In the genomic region with DNA sequence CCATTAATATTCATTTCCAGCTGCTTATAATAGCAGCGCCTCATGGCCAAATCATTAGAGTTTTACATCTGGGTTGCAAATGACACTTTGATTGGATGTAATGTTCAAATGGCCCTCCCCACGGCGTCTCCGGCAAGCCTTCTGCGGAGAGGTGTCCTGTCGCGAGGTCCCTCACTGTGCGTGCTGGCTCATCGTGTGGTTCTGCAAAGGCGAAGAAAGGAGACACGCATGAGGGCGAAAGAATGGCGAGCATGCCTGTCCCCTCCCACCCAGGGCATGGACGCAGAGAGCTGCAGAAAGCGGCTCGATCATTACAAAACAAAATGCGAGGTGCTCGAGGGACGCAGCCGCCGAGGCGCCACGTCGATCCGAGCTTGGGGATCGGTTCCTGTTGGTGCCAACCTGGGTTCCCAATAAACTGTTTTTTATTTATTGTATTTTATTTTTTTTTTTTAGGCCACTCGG, we compare ENCODE assay signal across 8 mouse cellular contexts.
A peak's percentile ranks its signal among the peaks of the same experiment; 100 is the strongest.
DNase-seq lines count a peak whose midpoint lies in the region; ATAC-seq and TF ChIP-seq lines count a peak whose summit lies in the region.

No protein-coding gene starts in this region.

- H3K4me1 ChIP-seq in heart, embryonic 11.5 days (ENCODE audit: control insufficient read depth, insufficient read depth, low read length) = peaks cover 21% of the 10 kb centered on the region
- peaks cover 13 to 20% of the 10 kb centered on the region in 2 experiments; a peak in 3 of 4 replicates for H3K4me1 ChIP-seq in heart, embryonic 14.5 days (ENCODE audit: control insufficient read depth in 2 of 2, insufficient read depth in 2 of 2, low read length in 2 of 2)
- H3K4me1 ChIP-seq in liver, postnatal 0 days (ENCODE audit: insufficient read depth) = peaks cover 18% of the 10 kb centered on the region

- H3K27me3 ChIP-seq in heart, embryonic 11.5 days (ENCODE audit: control insufficient read depth, insufficient read depth, low read length) = peaks cover 49% of the 10 kb centered on the region
- peaks cover 55% of the 10 kb centered on the region for H3K27me3 ChIP-seq in heart, embryonic 14.5 days (ENCODE audit: control insufficient read depth, insufficient read depth, low read length)
- H3K27me3 ChIP-seq in liver, postnatal 0 days (ENCODE audit: insufficient read depth, low read length) = peaks cover 39% of the 10 kb centered on the region

- no peak overlapping the region for H3K27ac ChIP-seq in heart, embryonic 11.5 days (ENCODE audit: low read depth, low read length)
- H3K27ac ChIP-seq in heart, embryonic 14.5 days (replicated peaks in 1 of 2; ENCODE audit: control insufficient read depth in 1 of 2, insufficient read depth in 1 of 2, low read depth in 2 of 2, low read length in 2 of 2) = no peak overlapping the region
- no peak overlapping the region for H3K27ac ChIP-seq in liver, postnatal 0 days (ENCODE audit: low read depth)

- TF ChIP-seq EP300 in liver, postnatal 0 days (IDR thresholded peaks at IDR 0.05; ENCODE audit: low read depth) = no peak

- intact Hi-C loops in heart, postnatal 36 days (cut with DNase I) = loop anchor here (5.0 kb wide), 2 partner anchors 85 to 360 kb away; no protein-coding TSS in a partner anchor

- no peak for DNase-seq in heart, postnatal 36 days
- DNase-seq in cerebellum, adult 9-10 months = peak; percentile 61
- no peak for DNase-seq in liver, postnatal 0 days
- DNase-seq in testis, postnatal 14 days (ENCODE audit: low spot score) = no peak
- no peak for DNase-seq in layer of hippocampus, adult 9-10 months (ENCODE audit: low spot score)
- no peak for DNase-seq in ovary, adult 18-20 months (ENCODE audit: low spot score)

- 7% methylated on average over 27 of the region's 27 CpGs for WGBS in heart, embryonic 11.5 days (ENCODE audit: insufficient replicate concordance)
- WGBS in heart, embryonic 14.5 days = 8% methylated on average over 27 of the region's 27 CpGs
- WGBS in liver, postnatal 0 days (ENCODE audit: insufficient replicate concordance) = 6% methylated on average over 27 of the region's 27 CpGs

- H3K4me2 ChIP-seq in heart, embryonic 11.5 days = peak overlapping the region; percentile 75
- H3K4me2 ChIP-seq in heart, embryonic 14.5 days (ENCODE audit: low read length) = peak overlapping the region; percentile 64
- peak overlapping the region; percentile 53 for H3K4me2 ChIP-seq in liver, postnatal 0 days (ENCODE audit: low read depth, low read length)

- TF ChIP-seq CTCF in liver, postnatal 0 days (IDR thresholded peaks at IDR 0.05; ENCODE audit: low read depth) = no peak

- H3K4me3 ChIP-seq in heart, embryonic 11.5 days (ENCODE audit: low read depth, low read length) = peak overlapping the region; percentile 37
- H3K4me3 ChIP-seq in heart, embryonic 14.5 days (ENCODE audit: control insufficient read depth in 1 of 2, insufficient read depth in 1 of 2, low read depth in 1 of 2, low read length in 2 of 2) = peak overlapping the region; percentile 15 to 25
- 0 out of 2 replicates have a peak overlapping the region, but pooled peaks have one; percentile 22 for H3K4me3 ChIP-seq in liver, postnatal 0 days (ENCODE audit: low read depth, low read length)

- no peaks in the 10 kb centered on the region for H3K36me3 ChIP-seq in heart, embryonic 11.5 days (ENCODE audit: control insufficient read depth, insufficient read depth, low read length)
- no peaks in the 10 kb centered on the region for H3K36me3 ChIP-seq in heart, embryonic 14.5 days (ENCODE audit: control insufficient read depth, insufficient read depth, low read length)
- H3K36me3 ChIP-seq in liver, postnatal 0 days (replicated peaks; ENCODE audit: insufficient read depth, low read length) = no peaks in the 10 kb centered on the region

- no peaks in the 10 kb centered on the region for H3K9me3 ChIP-seq in heart, embryonic 11.5 days (replicated peaks; ENCODE audit: control insufficient read depth, low read length)
- no peaks in the 10 kb centered on the region for H3K9me3 ChIP-seq in heart, embryonic 14.5 days (ENCODE audit: control insufficient read depth, low read length)
- no peaks in the 10 kb centered on the region for H3K9me3 ChIP-seq in liver, postnatal 0 days (ENCODE audit: low read length)

- H3K9ac ChIP-seq in heart, embryonic 11.5 days (ENCODE audit: low read depth, low read length) = peak overlapping the region; percentile 54; the same call in 1 of the 2 replicates
- H3K9ac ChIP-seq in heart, embryonic 14.5 days (ENCODE audit: low read length) = no peak overlapping the region
- H3K9ac ChIP-seq in liver, postnatal 0 days (replicated peaks) = no peak overlapping the region

- no peak for ATAC-seq in heart, embryonic 11.5 days (replicated peaks; ENCODE audit: insufficient number of reproducible peaks, low FRiP score, low TSS enrichment)
- no peak for ATAC-seq in heart, embryonic 14.5 days (ENCODE audit: insufficient number of reproducible peaks, insufficient read depth, low FRiP score, low read depth)
- no peak for ATAC-seq in liver, postnatal 0 days
